8 mouse cellular contexts compared by ENCODE assay signal in genomic region chr4:32303674-32304073, GRCm38 (mm10).
A peak's percentile ranks its signal among the peaks of the same experiment; 100 is the strongest.
DNase-seq lines count a peak whose midpoint lies in the region; ATAC-seq lines count a peak whose summit lies in the region.

No protein-coding gene starts in this region.

- peaks cover 65% of the 10 kb centered on the region for H3K4me1 ChIP-seq in intestine, embryonic 14.5 days (replicated peaks; ENCODE audit: control insufficient read depth, insufficient read depth, low read length)

- H3K4me3 ChIP-seq in intestine, embryonic 14.5 days (ENCODE audit: low read depth, low read length): no peak overlapping the region

- H3K27me3 ChIP-seq in intestine, embryonic 14.5 days (replicated peaks; ENCODE audit: control insufficient read depth, insufficient read depth, low read length): no peaks in the 10 kb centered on the region

- peak overlapping the region; percentile 87 for H3K27ac ChIP-seq in intestine, embryonic 14.5 days (ENCODE audit: low read depth)

- H3K4me2 ChIP-seq in intestine, embryonic 14.5 days (ENCODE audit: low read length): peak overlapping the region; percentile 38

- intact Hi-C loops in gastrocnemius, postnatal 36 days (cut with DNase I): loop anchor here (5.0 kb wide), 1 partner anchor 234 kb away; no protein-coding TSS in a partner anchor

- peak; percentile 91 for DNase-seq in adrenal gland, adult 2 months
- DNase-seq in embryo, embryonic 11.5 days (ENCODE audit: low read depth, low spot score): peak; percentile 78
- peak; percentile 88 to 93 for DNase-seq in gastrocnemius, postnatal 36 days
- DNase-seq in intestine, embryonic 14.5 days (ENCODE audit: low spot score): peak; percentile 81
- peak; percentile 58 to 92 for DNase-seq in left cerebral cortex, adult 8-10 months (ENCODE audit: low spot score in 2 of 2)
- DNase-seq in lung, postnatal 4 days: peak; percentile 86 to 94
- DNase-seq in right cerebral cortex, postnatal 10 days (ENCODE audit: low spot score in 2 of 2): peak; percentile 96 to 97

- no peaks in the 10 kb centered on the region for H3K36me3 ChIP-seq in intestine, embryonic 14.5 days (ENCODE audit: control insufficient read depth, insufficient read depth, low read length)

- H3K9ac ChIP-seq in intestine, embryonic 14.5 days (ENCODE audit: low read length): no peak overlapping the region

- ATAC-seq in intestine, embryonic 14.5 days (replicated peaks; ENCODE audit: low FRiP score, low TSS enrichment, low read depth): peak; percentile 44
- ATAC-seq in activated CD4-positive, CD25-positive, alpha-beta regulatory T cell, adult 4 months: no peak

- 2% methylated on average over 8 of the region's 8 CpGs for WGBS in intestine, embryonic 14.5 days

- H3K9me3 ChIP-seq in intestine, embryonic 14.5 days (ENCODE audit: control insufficient read depth, low read length): no peaks in the 10 kb centered on the region
